Mouse (Mus musculus): Measurements from ENCODE around the gene Hfe. TPM values are rescaled to one million over a fixed set of nuclear protein-coding genes. Genes with fewer than 3 reads are reported as not detected.
A peak's percentile ranks its signal among the peaks of the same experiment; 100 is the strongest.

The Hfe gene
- 3.5 and 7.7 TPM in 2 replicates for polyA plus RNA-seq (2012; rRNA removed)

DNA sequence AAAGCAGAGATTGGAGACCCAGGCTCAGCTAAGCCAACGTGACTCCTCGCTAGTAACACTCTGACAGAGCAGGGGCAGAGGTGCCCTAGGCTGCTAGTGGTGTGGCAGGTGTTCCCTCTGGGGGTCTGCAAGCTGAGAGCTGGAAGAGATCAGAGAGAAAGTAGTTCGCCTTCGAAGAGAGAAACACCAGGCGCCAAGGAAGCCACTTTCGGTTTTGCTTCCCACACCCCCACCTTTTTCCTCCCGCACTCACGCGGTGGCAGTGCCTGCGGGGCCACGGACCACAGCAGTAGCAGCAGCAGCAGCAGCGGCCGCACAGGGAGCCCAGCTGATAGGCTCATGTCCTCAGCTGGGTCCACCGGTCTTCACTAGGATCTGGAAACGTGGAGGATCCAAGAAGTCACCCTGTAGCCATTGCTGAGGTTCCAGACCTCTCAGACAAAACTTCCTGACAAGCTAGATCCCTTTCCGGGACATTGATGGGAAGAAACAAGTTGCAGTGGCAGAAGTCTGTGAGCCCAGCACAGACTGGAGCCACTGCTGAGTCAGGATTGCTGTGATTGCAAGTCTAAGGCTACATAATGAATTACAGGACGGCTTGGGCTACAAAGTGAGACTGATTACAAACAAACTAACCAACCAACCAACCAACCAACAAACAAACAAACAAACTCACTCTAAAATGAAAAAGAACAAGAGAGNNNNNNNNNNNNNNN, at the start of gene Hfe:
Hfe (minus strand) TSS at position 481 of the 716 bp plus-strand sequence.
- TF ChIP-seq CTCF (IDR thresholded peaks at IDR 0.05; ENCODE audit: extremely low read depth, insufficient read length, insufficient replicate concordance, low read depth, low read length) (no peak), POLR2A (IDR thresholded peaks at IDR 0.05; ENCODE audit: low read depth, low read length) (0 out of 2 replicates have a peak, but pooled peaks have one; percentile 42)
- Histone ChIP-seq H3K27me3 (ENCODE audit: control insufficient read depth, insufficient read depth, low read length) (no peaks in the 10 kb centered on the region), H3K27ac (ENCODE audit: insufficient read depth, low read depth, low read length) (peak within 1 kb of the TSS; percentile 61), H3K4me1 (ENCODE audit: control insufficient read depth, insufficient read depth, insufficient read length, low read length) (no peaks in the 10 kb centered on the region; the same call in 1 of the 2 replicates), H3K36me3 (ENCODE audit: control insufficient read depth, insufficient read depth, low read length) (no peaks in the 10 kb centered on the region), H3K4me3 (ENCODE audit: low read depth, low read length) (peak within 1 kb of the TSS; percentile 73)
- 2% methylated on average over 17 of the region's 17 CpGs for WGBS

DNA sequence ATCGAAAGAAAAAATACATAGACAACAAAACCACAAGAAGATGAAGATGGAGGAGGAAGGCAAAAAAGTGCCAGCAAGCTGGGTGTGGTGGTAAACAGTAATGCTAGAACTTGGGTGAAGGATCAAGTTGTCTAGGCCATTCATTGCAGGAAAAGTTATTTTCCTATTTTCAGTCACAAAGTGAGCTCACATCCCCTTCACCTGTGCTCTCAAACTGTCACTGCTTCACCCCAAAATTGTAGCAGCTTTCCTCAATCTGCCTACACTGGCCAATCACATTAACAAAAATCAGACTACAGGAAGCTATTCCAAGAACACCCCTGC, 49.2 kb upstream of the Hfe start:
- TF ChIP-seq POLR2A (IDR thresholded peaks at IDR 0.05; ENCODE audit: low read depth, low read length), result no peak
- no peak for TF ChIP-seq CTCF (IDR thresholded peaks at IDR 0.05; ENCODE audit: extremely low read depth, insufficient read length, insufficient replicate concordance, low read depth, low read length)
- Histone ChIP-seq H3K27ac (ENCODE audit: insufficient read depth, low read depth, low read length) (0 out of 2 replicates have a peak overlapping the region, but pooled peaks have one; percentile 51), H3K4me1 (ENCODE audit: control insufficient read depth, insufficient read depth, insufficient read length, low read length) (peaks cover 14% of the 10 kb centered on the region), H3K27me3 (ENCODE audit: control insufficient read depth, insufficient read depth, low read length) (no peaks in the 10 kb centered on the region), H3K36me3 (ENCODE audit: control insufficient read depth, insufficient read depth, low read length) (no peaks in the 10 kb centered on the region), H3K4me3 (ENCODE audit: low read depth, low read length) (no peak overlapping the region)
- WGBS, result 70% methylated on average over 1 of the region's 1 CpGs

DNA sequence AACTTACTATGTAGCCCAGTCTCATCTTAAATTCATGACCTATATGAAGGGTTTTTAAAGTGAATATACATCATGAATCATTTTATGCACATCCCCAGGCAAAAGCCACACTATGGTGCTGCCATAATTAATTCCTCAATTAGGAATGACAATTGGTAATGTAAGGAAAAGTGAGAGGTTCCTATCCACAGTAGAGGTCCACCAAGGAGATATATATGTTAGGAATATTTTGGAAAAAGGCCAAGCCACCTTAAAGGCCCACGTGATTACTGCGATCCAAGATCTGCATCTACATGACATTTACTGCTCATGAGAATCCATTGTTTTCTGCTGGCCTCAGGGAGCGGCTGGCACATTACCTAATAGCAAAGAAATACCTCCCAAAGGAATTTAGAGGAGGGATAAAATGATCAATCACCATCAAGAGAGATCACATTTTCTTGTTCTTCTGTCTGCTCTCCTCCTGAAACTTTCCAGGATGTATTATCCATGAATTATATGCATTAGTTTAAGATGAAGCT, 48.7 kb upstream of the Hfe start:
- no peaks in the 10 kb centered on the region for H3K27me3 ChIP-seq (ENCODE audit: control insufficient read depth, insufficient read depth, low read length)
- no peak overlapping the region for H3K4me3 ChIP-seq (ENCODE audit: low read depth, low read length)
- TF ChIP-seq CTCF (IDR thresholded peaks at IDR 0.05; ENCODE audit: extremely low read depth, insufficient read length, insufficient replicate concordance, low read depth, low read length) (no peak), POLR2A (IDR thresholded peaks at IDR 0.05; ENCODE audit: low read depth, low read length) (no peak)
- no peak overlapping the region for H3K27ac ChIP-seq (ENCODE audit: insufficient read depth, low read depth, low read length)
- peaks cover 12% of the 10 kb centered on the region for H3K4me1 ChIP-seq (ENCODE audit: control insufficient read depth, insufficient read depth, insufficient read length, low read length)
- H3K36me3 ChIP-seq (ENCODE audit: control insufficient read depth, insufficient read depth, low read length), result no peaks in the 10 kb centered on the region
- WGBS, result 87% methylated on average over 3 of the region's 3 CpGs

DNA sequence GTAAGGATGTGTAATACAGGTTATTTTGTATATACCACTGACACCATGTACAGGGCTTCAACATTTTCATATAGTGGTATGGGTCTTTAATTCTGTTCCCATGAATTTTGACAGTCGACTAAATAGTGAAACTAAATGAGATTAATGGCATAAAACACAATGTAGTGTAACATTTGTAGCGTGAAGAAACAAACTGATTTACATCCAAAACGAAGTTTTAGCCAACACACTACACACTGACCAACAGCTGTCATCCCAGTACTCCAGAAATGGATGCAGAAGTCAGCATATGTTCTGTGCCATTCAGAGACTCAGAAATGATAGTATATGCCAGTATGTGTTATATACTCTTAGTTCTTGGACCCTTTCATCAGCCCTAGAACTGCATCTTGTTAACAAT, 47.3 kb upstream of the Hfe start:
- Histone ChIP-seq H3K36me3 (ENCODE audit: control insufficient read depth, insufficient read depth, low read length) (no peaks in the 10 kb centered on the region), H3K4me3 (ENCODE audit: low read depth, low read length) (no peak overlapping the region), H3K27me3 (ENCODE audit: control insufficient read depth, insufficient read depth, low read length) (no peaks in the 10 kb centered on the region), H3K4me1 (ENCODE audit: control insufficient read depth, insufficient read depth, insufficient read length, low read length) (peaks cover 6% of the 10 kb centered on the region; the same call in 1 of the 2 replicates), H3K27ac (ENCODE audit: insufficient read depth, low read depth, low read length) (no peak overlapping the region)
- 31% methylated on average over 3 of the region's 3 CpGs for WGBS
- TF ChIP-seq POLR2A (IDR thresholded peaks at IDR 0.05; ENCODE audit: low read depth, low read length), result no peak
- no peak for TF ChIP-seq CTCF (IDR thresholded peaks at IDR 0.05; ENCODE audit: extremely low read depth, insufficient read length, insufficient replicate concordance, low read depth, low read length)

DNA sequence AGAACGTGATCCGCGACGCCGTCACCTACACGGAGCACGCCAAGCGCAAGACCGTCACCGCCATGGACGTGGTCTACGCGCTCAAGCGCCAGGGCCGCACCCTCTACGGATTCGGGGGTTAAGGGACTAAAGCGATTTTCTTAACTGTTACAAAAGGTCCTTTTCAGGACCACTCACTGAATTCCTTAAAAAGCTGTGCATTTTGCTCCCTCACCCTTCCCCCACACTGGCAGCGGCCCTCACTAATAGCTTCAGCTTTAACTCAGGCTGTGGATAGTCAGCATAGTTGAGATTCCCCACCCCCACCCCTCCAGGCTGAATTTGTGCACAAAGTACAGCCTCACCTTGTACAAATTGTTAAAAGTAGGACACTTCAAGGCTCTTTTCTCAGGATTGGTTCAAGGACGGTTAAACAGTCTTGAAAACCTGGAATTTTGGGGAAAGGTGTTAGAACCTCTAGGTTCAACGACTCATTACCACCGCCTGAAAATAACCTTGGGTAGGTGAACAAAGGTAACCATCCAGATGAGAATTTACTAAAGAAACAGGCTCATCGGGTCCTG, 46.6 kb upstream of the Hfe start:
- no peaks in the 10 kb centered on the region for H3K36me3 ChIP-seq (ENCODE audit: control insufficient read depth, insufficient read depth, low read length)
- H3K27ac ChIP-seq (ENCODE audit: insufficient read depth, low read depth, low read length), result peak overlapping the region; percentile 82
- no peak for TF ChIP-seq CTCF (IDR thresholded peaks at IDR 0.05; ENCODE audit: extremely low read depth, insufficient read length, insufficient replicate concordance, low read depth, low read length)
- TF ChIP-seq POLR2A (IDR thresholded peaks at IDR 0.05; ENCODE audit: low read depth, low read length), result no peak
- no peaks in the 10 kb centered on the region for H3K27me3 ChIP-seq (ENCODE audit: control insufficient read depth, insufficient read depth, low read length)
- WGBS, result under 1% methylated on average over 23 of the region's 23 CpGs
- peak overlapping the region; percentile 64 for H3K4me3 ChIP-seq (ENCODE audit: low read depth, low read length)
- peaks cover 9% of the 10 kb centered on the region; the same call in 1 of the 2 replicates for H3K4me1 ChIP-seq (ENCODE audit: control insufficient read depth, insufficient read depth, insufficient read length, low read length)

DNA sequence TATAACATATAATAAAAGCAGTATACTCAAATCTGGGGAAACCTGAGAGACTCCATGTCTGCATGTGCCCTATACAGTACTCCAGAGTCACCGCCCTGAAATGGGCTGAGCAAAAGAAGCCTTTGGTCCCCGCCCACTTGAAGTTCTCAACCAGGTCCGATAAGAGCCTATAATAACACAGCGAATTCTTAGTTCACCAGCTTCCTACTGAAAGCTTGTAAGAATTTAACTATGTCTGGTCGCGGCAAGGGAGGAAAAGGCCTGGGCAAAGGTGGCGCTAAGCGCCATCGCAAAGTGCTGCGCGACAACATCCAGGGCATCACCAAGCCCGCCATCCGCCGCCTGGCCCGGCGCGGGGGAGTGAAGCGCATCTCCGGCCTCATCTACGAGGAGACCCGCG, 46.1 kb upstream of the Hfe start, which contains the start of gene Hist1h4b:
Hist1h4b (plus strand) TSS at position 224 of the 400 bp plus-strand sequence.
- peaks cover 9% of the 10 kb centered on the region; the same call in 1 of the 2 replicates for H3K4me1 ChIP-seq (ENCODE audit: control insufficient read depth, insufficient read depth, insufficient read length, low read length)
- no peaks in the 10 kb centered on the region for H3K27me3 ChIP-seq (ENCODE audit: control insufficient read depth, insufficient read depth, low read length)
- H3K4me3 ChIP-seq (ENCODE audit: low read depth, low read length), result peak within 1 kb of the TSS; percentile 64
- peak within 1 kb of the TSS; percentile 82 for H3K27ac ChIP-seq (ENCODE audit: insufficient read depth, low read depth, low read length)
- TF ChIP-seq POLR2A (IDR thresholded peaks at IDR 0.05; ENCODE audit: low read depth, low read length) (peak; percentile 86), CTCF (IDR thresholded peaks at IDR 0.05; ENCODE audit: extremely low read depth, insufficient read length, insufficient replicate concordance, low read depth, low read length) (no peak)
- H3K36me3 ChIP-seq (ENCODE audit: control insufficient read depth, insufficient read depth, low read length), result no peaks in the 10 kb centered on the region
- under 1% methylated on average over 22 of the region's 22 CpGs for WGBS

DNA sequence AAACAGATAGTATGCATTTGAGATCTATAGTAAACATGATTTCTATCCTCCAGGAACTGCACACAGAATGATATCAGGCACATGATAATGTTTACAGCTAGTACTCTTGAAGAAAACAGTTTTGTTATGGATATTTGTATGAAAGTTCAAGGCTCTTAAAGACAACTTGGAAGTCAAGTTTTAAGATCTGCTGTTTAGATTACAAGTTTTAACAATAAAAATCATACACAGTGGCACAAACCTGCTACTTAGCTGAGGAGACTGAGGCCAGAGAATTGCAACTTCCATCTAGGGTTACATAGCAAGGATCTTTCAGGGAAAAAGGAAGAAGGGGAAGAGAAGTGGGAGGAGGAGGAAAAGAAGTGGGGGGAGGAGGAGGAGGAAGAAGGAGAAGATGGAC, 44.3 kb upstream of the Hfe start:
- TF ChIP-seq CTCF (IDR thresholded peaks at IDR 0.05; ENCODE audit: extremely low read depth, insufficient read length, insufficient replicate concordance, low read depth, low read length) (no peak), POLR2A (IDR thresholded peaks at IDR 0.05; ENCODE audit: low read depth, low read length) (no peak)
- H3K27me3 ChIP-seq (ENCODE audit: control insufficient read depth, insufficient read depth, low read length), result no peaks in the 10 kb centered on the region
- H3K4me1 ChIP-seq (ENCODE audit: control insufficient read depth, insufficient read depth, insufficient read length, low read length), result peaks cover 7% of the 10 kb centered on the region; the same call in 1 of the 2 replicates
- no peaks in the 10 kb centered on the region for H3K36me3 ChIP-seq (ENCODE audit: control insufficient read depth, insufficient read depth, low read length)
- no peak overlapping the region for H3K4me3 ChIP-seq (ENCODE audit: low read depth, low read length)
- H3K27ac ChIP-seq (ENCODE audit: insufficient read depth, low read depth, low read length), result no peak overlapping the region

Data from small intestine, adult 2 months (tissue).